Mouse (Mus musculus) CD8-positive naive resting alpha-beta T cell, adult 2 months (primary cell): Measurements from ENCODE around the gene Lcmt2.
"Not testable (repeated sequence)": the region's sequence is repeated elsewhere in the genome, so short reads cannot be mapped to it uniquely, and the experiment has no call there.

Experiments
- DNase-seq, 2 experiments: peaks; one replicate each; pipeline ENCODE4 v3.0.0; 2022; ENCODE audit warnings: low read depth in 2 of 2, low spot score in 2 of 2

Lcmt2 gene

GRCm38 (mm10) chr2:121140018-121140882 lies at the start of gene Lcmt2, which contains the start of gene Adal:
TSS of gene Lcmt2 (minus strand) at chr2:121140653.
TSS of gene Adal (plus strand) at chr2:121140428.
- peak; percentile 69 to 88 for DNase-seq

GRCm38 (mm10) chr2:121188530-121188929 lies 48.1 kb upstream of the Lcmt2 start:
- no peak for DNase-seq

GRCm38 (mm10) chr2:121184142-121184541 lies 43.7 kb upstream of the Lcmt2 start:
- DNase-seq = no peak

- no peak for DNase-seq
These were observed 43.0 kb upstream of the Lcmt2 start for GRCm38 (mm10) chr2:121183431-121183830.

GRCm38 (mm10) chr2:121178828-121179479 lies 38.5 kb upstream of the Lcmt2 start:
- no peak for DNase-seq

- DNase-seq = peak; percentile 81
These were observed 30.7 kb upstream of the Lcmt2 start, which contains the start of gene Zscan29 for GRCm38 (mm10) chr2:121170980-121171742. TSS of gene Zscan29 (minus strand) at chr2:121171125.

GRCm38 (mm10) chr2:121170481-121170971 lies 30.1 kb upstream of the Lcmt2 start, which contains the start of gene Tubgcp4:
TSS of gene Tubgcp4 (plus strand) at chr2:121170654.
- DNase-seq = peak in 1 of 2 experiments; percentile 33

- peak in 1 of 2 experiments; percentile 2 for DNase-seq
These were observed 29.4 kb upstream of the Lcmt2 start for GRCm38 (mm10) chr2:121169902-121170301.

- DNase-seq = no peak
These were observed 28.7 kb upstream of the Lcmt2 start for GRCm38 (mm10) chr2:121169173-121169572.

- no peak for DNase-seq
These were observed 12.6 kb upstream of the Lcmt2 start for GRCm38 (mm10) chr2:121153100-121153499.

- no peak for DNase-seq
These were observed 9.2 kb upstream of the Lcmt2 start for GRCm38 (mm10) chr2:121149679-121150078.

GRCm38 (mm10) chr2:121142415-121142814 lies 2.0 kb upstream of the Lcmt2 start:
- DNase-seq = no peak

GRCm38 (mm10) chr2:121141216-121142035 lies 973 bp upstream of the Lcmt2 start:
- no peak for DNase-seq

GRCm38 (mm10) chr2:121139266-121140017 lies 1.0 kb downstream of the Lcmt2 start:
- no peak for DNase-seq

- no peak for DNase-seq
These were observed 3.1 kb downstream of the Lcmt2 start for GRCm38 (mm10) chr2:121137371-121137770.

- no peak for DNase-seq
These were observed 7.6 kb downstream of the Lcmt2 start for GRCm38 (mm10) chr2:121132822-121133221.

- no peak for DNase-seq
These were observed 11.4 kb downstream of the Lcmt2 start for GRCm38 (mm10) chr2:121128865-121129620.

- no peak for DNase-seq
These were observed 12.9 kb downstream of the Lcmt2 start for GRCm38 (mm10) chr2:121127536-121127935.

- DNase-seq = not testable (repeated sequence)
These were observed 14.2 kb downstream of the Lcmt2 start for GRCm38 (mm10) chr2:121126302-121126701.
